Mouse (Mus musculus): ENCODE measurements around the gene Paxip1.

Gene Paxip1

DNA sequence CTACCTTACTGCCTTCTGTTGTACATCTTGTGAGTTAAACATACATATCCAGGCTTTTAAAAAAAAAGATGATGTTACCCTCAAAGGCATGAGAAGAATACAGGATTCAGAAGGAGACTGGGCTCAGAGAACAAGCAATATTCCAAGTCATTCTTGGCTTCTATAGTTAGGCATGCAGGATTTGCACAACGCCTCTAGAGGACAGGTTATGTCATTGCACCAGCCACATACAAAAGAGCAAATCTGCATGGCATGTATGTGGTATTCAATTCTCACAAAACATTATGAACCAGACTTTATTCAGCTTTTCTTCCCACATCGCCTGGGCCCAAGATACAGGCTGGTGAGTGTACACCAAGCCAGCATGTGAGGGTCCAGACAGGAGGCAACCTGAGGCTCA lies 67.0 kb downstream of the Paxip1 start:
- DNase-seq: no peak

DNA sequence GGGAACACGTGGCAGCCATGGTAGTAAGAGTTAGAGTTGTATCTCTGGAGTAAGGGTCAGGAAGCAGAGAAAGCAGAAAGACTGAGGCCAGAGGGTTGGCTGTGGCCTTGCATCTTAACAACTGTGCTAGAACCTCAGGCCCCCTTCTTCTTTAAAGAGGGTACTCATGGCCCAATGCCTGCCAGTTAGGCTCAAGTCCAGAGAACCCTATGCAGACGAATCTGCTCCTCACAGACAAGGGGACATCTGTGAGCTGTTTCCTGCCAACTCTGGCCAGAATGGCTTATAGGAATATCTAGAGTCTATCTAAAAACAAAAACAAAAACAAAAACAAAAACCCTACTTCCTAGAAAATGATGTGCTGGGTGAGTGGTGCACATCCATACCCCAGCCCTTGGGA lies 72.2 kb downstream of the Paxip1 start:
- DNase-seq: no peak

DNA sequence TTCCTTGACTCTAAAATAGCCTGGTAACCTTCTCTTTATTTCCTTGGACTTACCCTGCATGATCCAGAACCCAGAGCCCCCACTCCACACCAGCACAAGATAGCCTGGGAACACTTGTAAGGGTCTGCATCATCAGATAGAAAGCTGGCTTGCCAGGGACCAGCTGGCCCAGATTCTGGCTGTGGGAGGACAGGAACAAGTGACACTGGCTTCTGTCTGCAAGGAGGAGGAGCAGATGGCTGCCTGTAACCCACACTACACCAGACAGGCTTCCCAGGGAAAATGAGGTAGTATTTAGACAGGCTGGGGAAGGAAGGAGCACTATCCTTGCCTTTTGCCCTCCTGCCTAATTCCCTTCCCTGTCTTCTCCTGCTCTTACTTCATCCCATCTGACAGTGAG lies 74.2 kb downstream of the Paxip1 start:
- DNase-seq: no peak

DNA sequence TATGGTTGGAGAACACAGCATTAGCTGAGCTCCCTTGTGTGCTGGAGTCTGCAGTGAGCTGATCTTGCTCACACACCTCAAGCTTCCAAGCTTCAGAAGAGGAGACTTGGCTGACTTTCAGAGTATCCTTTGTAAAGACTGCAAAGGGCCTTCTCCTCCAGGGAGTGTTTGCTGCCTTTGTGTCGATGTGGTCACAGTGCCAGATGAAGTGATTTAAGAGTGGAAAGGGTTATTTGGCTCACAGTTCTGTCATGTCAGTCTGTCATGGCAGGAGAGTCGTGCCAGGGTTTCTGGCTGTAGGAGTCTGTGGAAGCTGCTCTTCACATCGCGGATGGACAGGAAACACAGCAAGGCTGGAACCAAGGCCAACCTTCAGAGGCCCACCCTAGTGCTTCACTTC lies 75.5 kb downstream of the Paxip1 start:
- no peak for DNase-seq

DNA sequence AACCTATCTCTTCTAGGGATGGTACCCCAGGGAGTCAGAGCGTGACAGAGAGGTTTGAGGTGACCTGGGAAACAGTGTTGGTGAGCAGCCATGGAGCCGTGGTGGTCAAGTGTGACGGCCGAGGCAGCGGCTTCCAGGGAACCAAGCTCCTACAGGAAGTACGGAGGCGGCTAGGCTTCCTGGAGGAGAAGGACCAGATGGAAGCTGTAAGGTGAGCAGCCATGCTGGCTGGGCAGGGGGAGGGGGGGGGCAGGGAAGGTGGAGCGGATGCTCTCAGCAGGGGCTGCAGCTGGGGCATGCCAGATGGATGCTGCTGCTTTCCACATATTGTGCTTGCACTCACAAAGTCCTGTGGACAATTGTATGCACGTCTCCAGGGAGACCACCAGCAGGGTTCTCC lies 77.1 kb downstream of the Paxip1 start:
- no peak for DNase-seq

DNA sequence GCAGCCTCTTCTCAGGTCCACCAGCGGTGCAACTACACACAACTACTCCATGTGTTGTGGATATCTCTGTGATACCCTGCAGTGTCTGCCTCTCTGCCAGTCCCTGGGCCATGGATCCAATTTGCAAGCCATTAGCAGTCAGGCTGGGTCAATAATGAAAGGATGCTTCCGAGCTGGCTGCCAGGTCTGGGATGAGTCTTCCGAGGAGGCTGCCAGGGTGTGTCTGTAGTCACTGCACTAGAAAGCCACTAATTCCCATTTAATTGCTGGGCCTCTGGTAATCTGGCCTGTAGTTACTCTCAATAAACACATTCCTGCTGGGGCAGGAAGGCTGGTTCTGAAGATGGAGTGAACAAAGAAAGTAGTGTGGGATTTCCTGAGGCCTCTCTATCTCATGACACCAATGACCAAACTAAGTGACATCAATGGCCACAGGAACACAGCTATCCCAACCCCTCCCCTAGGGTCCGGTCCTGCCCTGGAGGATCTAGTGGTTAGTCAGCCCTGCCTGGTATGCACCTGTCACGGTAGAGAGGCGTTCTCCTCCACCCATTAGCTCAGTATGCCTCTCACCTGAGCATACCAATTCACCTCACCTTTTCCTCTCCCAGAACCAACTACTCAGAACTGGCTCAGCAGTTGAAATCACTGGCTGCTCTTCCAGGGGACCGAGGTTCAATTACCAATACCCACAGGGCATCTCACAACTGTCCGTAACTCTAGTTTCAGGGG lies 79.9 kb downstream of the Paxip1 start:
- DNase-seq: no peak

DNA sequence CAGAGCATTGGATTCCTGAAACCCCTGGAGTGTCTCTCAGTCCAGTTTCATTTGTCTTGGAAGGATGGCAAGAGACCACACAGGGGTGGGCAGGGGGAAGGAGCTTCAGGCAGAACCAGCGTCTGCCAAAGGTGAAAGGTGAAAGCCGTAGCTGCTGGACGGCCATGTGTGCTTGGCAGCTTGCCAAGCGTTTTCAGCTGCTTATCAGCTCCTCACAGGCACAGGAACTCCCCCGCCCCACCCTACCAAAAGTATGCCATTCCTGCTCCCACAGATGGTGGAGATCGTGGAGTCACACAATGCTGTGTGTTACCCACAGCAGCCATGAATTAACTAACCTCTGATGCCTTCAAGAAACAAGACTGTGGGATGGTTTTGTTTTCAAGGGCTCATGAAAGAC lies 83.3 kb downstream of the Paxip1 start:
- no peak for DNase-seq

DNA sequence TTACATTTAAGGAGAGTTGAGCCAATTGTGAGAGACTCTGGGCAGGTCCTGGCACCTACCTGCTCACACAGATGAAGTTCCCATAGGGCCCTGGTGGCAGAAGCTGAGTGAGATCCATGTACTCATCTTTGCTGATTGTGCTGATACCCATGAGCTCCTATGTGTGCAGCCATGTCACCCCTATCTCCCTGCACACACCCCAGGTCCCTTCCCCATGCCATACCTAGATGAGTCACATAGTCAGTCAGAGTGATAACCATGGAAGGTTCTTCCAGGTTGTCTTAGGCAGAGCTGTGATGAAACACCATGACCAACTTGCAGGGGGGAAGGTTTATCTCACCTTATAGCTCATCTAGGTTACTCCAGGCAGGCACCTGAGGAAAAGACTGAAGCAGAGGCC lies 84.2 kb downstream of the Paxip1 start:
- no peak for DNase-seq

DNA sequence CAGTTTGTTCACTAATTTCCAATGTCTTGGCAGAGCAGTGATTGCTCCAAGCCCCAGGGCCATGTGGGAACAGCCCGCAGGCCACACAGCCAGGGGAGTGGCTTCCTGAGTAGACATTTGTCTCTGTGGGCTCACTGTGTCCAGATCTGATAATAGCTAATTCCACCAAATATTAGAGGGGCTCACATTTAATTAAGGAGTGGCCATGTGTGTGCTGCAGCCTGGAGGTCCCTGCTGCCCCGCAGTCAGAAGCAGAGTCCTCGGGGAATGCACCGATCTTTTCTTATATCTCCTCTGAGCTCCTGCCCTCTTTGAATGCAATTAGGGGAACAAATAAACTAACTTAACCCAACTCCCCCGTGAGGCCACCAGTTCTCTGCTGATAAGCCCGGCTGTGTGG lies 84.9 kb downstream of the Paxip1 start:
- DNase-seq: no peak

DNA sequence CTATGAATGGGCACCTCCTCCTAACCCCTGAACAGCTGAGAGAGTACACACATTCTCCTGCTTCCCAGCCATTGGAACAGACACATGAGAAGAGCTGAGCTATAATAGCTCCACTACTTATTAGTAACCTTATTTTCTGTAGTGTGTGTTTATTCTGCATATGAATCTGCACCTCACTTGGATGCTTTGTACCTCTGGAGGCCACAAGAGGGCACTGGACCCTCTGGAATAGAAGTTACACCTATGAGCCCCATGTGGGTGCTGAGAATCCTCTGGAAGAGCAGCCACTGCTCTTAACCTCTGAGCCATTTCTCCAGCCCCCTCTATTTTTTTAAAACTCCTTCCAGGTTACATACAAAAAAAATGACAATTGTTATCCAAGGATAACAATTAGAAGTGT lies 86.5 kb downstream of the Paxip1 start:
- DNase-seq: no peak

DNA sequence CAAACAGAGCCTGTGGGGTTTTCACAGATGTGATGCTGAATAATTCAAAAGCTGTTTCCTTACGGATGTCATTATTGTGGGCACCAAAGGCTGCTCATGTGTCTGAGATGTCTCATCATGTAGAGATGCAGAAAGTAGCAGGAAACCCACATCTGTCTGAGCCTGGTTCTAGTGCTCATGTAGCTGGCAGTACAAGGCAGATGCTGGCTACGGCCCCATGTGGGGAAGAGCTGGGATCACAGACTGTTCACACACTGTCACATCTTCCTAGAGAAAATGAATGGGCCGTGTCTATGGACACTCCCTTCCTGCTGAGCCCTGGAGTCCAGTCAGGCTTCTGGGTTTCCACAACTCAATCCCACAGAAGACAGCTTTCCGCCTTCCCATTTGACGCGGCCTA lies 89.0 kb downstream of the Paxip1 start:
- DNase-seq: no peak
